Mouse (Mus musculus): ENCODE results near the gene Sgsm3. TPM values are rescaled to one million over a fixed set of nuclear protein-coding genes. Genes with fewer than 3 reads are reported as not detected.

Gene Sgsm3
- polyA plus RNA-seq, 1 experiment from 2014 or later: 77.5 TPM

DNA sequence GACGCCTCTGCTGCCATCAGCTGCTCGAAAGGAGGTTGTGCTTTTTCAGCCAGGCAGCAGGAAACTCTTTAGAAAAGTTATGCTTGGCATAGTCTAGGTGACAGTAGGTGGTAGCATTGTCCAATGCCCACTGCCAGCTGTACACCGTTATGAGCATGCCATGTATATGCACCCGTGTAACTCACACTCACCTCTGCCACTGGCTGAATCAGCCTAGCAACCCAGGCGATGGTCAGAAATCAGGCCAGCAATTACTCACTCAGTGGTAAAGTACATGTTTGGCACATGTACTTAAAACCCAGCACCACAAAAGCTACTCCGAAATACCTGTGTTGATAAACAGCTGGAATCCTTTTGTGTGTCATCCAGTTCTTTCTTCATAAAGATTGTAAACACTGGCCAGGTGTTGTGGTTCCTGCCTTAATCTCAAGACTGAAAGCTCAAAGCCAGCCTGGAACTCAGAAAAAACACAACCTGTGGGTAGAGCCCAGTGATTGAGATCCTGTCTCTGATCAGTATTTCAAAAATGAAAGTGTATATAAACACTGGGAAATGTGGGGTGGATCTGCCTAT lies 36.0 kb upstream of the Sgsm3 start:
- ATAC-seq: no peak
- no peak overlapping the region for H3K9ac ChIP-seq (replicated peaks; ENCODE audit: low read depth, low read length)
- H3K27me3 ChIP-seq (replicated peaks; ENCODE audit: control insufficient read depth, insufficient read depth, low read length): no peaks in the 10 kb centered on the region

DNA sequence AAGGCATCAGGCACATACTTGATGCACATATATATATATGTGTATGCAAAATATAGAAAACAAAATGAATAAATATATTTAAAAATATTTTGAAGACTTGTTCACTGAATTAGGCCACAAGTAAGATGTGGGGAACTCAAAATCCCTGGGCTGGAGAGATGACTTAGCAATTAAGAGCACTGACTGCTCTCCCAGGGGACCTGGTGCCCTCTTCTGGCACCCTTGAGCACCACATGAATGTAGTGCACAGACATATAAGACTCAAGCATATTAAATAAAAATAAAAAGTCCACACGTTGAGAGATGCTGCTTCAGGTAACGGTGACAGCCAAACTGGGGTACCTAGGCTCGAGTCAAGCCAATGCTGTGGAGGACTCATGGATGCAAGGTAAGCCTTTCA lies 31.7 kb upstream of the Sgsm3 start:
- no peaks in the 10 kb centered on the region for H3K27me3 ChIP-seq (replicated peaks; ENCODE audit: control insufficient read depth, insufficient read depth, low read length)
- 52% methylated on average over 3 of the region's 3 CpGs for WGBS

More for the DNA sequence above, 36.0 kb upstream of the Sgsm3 start:
- no peaks in the 10 kb centered on the region for H3K4me1 ChIP-seq (replicated peaks; ENCODE audit: control insufficient read depth, insufficient read depth, low read length)
- H3K9me3 ChIP-seq (ENCODE audit: control insufficient read depth, low read length): no peaks in the 10 kb centered on the region
- H3K4me3 ChIP-seq (replicated peaks; ENCODE audit: low read length): no peak overlapping the region
- H3K36me3 ChIP-seq (ENCODE audit: control insufficient read depth, insufficient read depth): no peaks in the 10 kb centered on the region
- no peak overlapping the region for H3K27ac ChIP-seq (ENCODE audit: low read length)
- no peak overlapping the region for H3K4me2 ChIP-seq (ENCODE audit: low read length)
- WGBS: 78% methylated on average over 6 of the region's 6 CpGs

DNA sequence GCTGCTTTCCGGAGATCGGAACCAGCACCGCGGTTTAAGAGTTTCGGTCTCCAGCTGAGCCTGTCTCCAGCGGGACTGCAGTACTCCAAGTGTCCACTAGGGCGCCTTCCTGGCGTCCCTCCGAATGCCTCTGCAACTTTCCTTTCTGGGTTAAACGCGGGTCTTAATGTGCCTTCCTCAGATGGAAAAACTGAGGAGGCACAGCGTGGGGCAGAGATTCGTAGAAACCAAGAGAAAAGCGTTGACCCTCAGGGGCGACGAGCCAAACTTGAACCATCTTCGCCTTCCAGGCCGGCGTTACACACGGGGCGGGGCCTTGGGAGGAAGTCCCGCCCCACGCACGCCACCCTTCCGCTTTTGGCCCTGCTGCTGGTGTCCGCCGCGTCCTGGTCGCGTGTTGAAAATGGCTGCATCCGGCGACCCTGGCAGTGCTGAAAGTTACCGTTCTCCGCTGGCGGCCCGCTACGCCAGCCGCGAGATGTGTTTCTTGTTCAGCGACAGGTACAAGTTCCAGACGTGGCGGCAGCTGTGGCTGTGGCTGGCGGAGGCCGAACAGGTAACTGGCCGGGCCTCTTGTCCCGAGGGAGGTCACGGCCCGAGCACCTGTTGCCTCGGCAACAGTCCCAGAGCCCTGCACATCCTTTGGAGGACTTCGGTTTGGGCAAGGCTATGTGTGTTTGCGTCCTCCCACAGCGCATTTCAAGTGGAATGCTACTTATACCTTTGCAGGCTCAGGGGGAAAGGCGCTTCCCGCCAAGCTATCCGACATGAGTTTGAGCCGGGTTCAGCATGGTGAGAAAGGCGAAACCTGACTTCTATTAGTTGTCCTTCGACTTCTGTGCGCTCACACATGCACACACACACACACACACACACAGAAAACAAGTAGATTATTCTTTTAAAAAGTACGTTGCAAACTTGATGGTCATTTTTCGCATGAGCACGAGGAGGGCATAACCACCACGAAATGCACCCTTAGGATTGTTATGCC lies 29.1 kb upstream of the Sgsm3 start, which contains the start of gene Adsl:
Adsl (plus strand) TSS at position 346 of the 991 bp plus-strand sequence.
- H3K27ac ChIP-seq (ENCODE audit: low read length): peak within 1 kb of the TSS; percentile 77
- H3K27me3 ChIP-seq (replicated peaks; ENCODE audit: control insufficient read depth, insufficient read depth, low read length): no peaks in the 10 kb centered on the region
- H3K9me3 ChIP-seq (ENCODE audit: control insufficient read depth, low read length): no peaks in the 10 kb centered on the region
- peak within 1 kb of the TSS; percentile 98 for H3K4me3 ChIP-seq (replicated peaks; ENCODE audit: low read length)
- WGBS: under 1% methylated on average over 63 of the region's 63 CpGs
- H3K4me1 ChIP-seq (replicated peaks; ENCODE audit: control insufficient read depth, insufficient read depth, low read length): peaks cover 12% of the 10 kb centered on the region
- peak within 1 kb of the TSS; percentile 77 for H3K9ac ChIP-seq (replicated peaks; ENCODE audit: low read depth, low read length)
- H3K4me2 ChIP-seq (ENCODE audit: low read length): peak within 1 kb of the TSS; percentile 79
- H3K36me3 ChIP-seq (ENCODE audit: control insufficient read depth, insufficient read depth): peaks cover 6% of the 10 kb centered on the region
- ATAC-seq: peak; percentile 97

More for the DNA sequence above, 31.7 kb upstream of the Sgsm3 start:
- Histone ChIP-seq H3K36me3 (ENCODE audit: control insufficient read depth, insufficient read depth) (no peaks in the 10 kb centered on the region), H3K4me1 (replicated peaks; ENCODE audit: control insufficient read depth, insufficient read depth, low read length) (peaks cover 12% of the 10 kb centered on the region), H3K27ac (ENCODE audit: low read length) (no peak overlapping the region), H3K9ac (replicated peaks; ENCODE audit: low read depth, low read length) (no peak overlapping the region), H3K4me2 (ENCODE audit: low read length) (no peak overlapping the region), H3K4me3 (replicated peaks; ENCODE audit: low read length) (no peak overlapping the region), H3K9me3 (ENCODE audit: control insufficient read depth, low read length) (no peaks in the 10 kb centered on the region)
- no peak for ATAC-seq

DNA sequence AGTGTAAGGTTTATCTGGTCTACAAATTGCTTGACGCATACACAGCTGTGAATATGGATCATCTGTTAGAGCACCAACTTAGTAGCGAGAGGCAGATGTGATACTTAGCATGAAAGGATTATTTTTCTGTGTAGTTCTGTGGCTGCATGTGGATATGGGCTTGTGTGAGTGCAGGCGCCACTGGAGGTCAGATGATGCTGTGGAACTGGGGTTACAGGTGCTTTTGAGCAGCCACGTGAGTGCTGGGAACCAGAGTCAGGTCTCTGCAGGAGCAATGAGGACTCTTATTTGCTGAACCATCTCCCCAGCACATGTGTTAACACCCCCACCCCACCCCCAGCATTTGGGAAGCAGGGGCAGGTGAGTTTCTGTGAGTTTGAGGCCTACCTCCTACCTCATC lies 28.1 kb upstream of the Sgsm3 start:
- H3K4me3 ChIP-seq (replicated peaks; ENCODE audit: low read length): peak overlapping the region; percentile 98
- H3K4me1 ChIP-seq (replicated peaks; ENCODE audit: control insufficient read depth, insufficient read depth, low read length): peaks cover 12% of the 10 kb centered on the region
- 56% methylated on average over 4 of the region's 4 CpGs for WGBS
- no peaks in the 10 kb centered on the region for H3K9me3 ChIP-seq (ENCODE audit: control insufficient read depth, low read length)
- ATAC-seq: no peak
- no peak overlapping the region for H3K27ac ChIP-seq (ENCODE audit: low read length)
- H3K9ac ChIP-seq (replicated peaks; ENCODE audit: low read depth, low read length): no peak overlapping the region
- H3K36me3 ChIP-seq (ENCODE audit: control insufficient read depth, insufficient read depth): peaks cover 8% of the 10 kb centered on the region
- no peaks in the 10 kb centered on the region for H3K27me3 ChIP-seq (replicated peaks; ENCODE audit: control insufficient read depth, insufficient read depth, low read length)
- peak overlapping the region; percentile 79 for H3K4me2 ChIP-seq (ENCODE audit: low read length)

DNA sequence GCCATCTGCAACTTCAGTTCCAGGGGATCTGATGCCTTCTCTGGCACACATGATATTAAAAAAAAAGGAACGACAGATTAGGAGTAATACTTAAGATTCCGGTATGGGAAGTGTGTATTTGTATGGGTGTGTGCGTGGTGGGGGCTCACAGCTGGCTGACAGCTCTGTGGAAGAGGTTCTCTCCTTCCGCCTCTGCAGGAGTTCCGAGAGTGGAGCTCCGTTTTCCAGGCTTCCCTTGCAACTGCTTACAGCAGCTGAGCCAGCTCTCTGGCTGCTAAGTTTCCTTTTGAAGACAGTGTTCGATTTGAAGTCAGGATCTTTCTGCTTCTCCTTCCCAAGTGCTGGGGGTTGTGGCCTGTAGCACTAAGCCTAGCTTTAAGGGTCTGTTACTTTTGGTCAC lies 27.5 kb upstream of the Sgsm3 start:
- H3K27me3 ChIP-seq (replicated peaks; ENCODE audit: control insufficient read depth, insufficient read depth, low read length): no peaks in the 10 kb centered on the region
- H3K4me1 ChIP-seq (replicated peaks; ENCODE audit: control insufficient read depth, insufficient read depth, low read length): peaks cover 12% of the 10 kb centered on the region
- no peak overlapping the region for H3K27ac ChIP-seq (ENCODE audit: low read length)
- H3K4me3 ChIP-seq (replicated peaks; ENCODE audit: low read length): no peak overlapping the region
- ATAC-seq: no peak
- H3K4me2 ChIP-seq (ENCODE audit: low read length): no peak overlapping the region
- no peak overlapping the region for H3K9ac ChIP-seq (replicated peaks; ENCODE audit: low read depth, low read length)
- 91% methylated on average over 7 of the region's 7 CpGs for WGBS
- H3K36me3 ChIP-seq (ENCODE audit: control insufficient read depth, insufficient read depth): peaks cover 8% of the 10 kb centered on the region
- H3K9me3 ChIP-seq (ENCODE audit: control insufficient read depth, low read length): no peaks in the 10 kb centered on the region

DNA sequence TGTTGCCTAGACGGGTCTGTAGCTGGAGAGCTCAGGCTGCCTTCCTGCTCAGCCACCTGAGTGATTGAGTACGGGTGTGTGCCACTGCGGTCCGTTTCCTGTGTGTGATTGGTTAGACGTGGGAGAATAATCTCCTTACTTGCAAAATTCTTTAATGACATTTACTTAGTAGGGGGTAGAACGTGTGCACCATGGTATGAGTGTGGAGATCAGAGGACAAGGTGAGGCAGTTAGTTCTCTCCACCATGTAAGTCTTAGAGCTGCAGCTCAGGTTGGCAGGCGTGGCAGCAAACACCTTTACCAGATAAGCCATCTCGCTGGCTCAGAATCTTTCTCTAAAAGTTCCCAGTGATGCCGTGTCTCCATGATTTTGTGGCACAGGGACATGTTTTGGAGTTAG lies 23.6 kb upstream of the Sgsm3 start:
- H3K36me3 ChIP-seq (ENCODE audit: control insufficient read depth, insufficient read depth): peaks cover 18% of the 10 kb centered on the region
- H3K4me1 ChIP-seq (replicated peaks; ENCODE audit: control insufficient read depth, insufficient read depth, low read length): peaks cover 11% of the 10 kb centered on the region
- H3K4me2 ChIP-seq (ENCODE audit: low read length): no peak overlapping the region
- H3K9ac ChIP-seq (replicated peaks; ENCODE audit: low read depth, low read length): no peak overlapping the region
- H3K4me3 ChIP-seq (replicated peaks; ENCODE audit: low read length): no peak overlapping the region
- 90% methylated on average over 9 of the region's 9 CpGs for WGBS
- no peak overlapping the region for H3K27ac ChIP-seq (ENCODE audit: low read length)
- no peaks in the 10 kb centered on the region for H3K9me3 ChIP-seq (ENCODE audit: control insufficient read depth, low read length)
- H3K27me3 ChIP-seq (replicated peaks; ENCODE audit: control insufficient read depth, insufficient read depth, low read length): no peaks in the 10 kb centered on the region
- no peak for ATAC-seq

DNA sequence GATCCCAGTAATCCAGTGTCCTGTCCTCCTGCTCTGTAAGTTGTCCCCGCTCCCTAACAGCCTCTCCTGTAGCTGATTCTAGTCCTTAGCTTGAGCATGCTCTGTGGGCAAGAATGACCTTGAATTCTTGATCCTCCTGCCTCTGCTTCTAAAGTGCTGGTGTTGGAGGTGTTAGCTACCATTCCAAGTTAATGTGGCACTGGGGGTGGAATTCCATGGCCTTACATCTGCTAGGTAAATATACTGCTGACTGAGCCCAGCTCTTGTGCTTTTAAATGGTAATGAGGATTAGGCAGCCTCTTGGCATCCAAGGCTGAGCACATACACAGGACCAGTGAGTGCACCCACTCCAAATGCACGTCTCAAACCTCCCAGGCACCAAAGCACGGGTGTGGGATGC lies 22.7 kb upstream of the Sgsm3 start:
- Histone ChIP-seq H3K4me1 (replicated peaks; ENCODE audit: control insufficient read depth, insufficient read depth, low read length) (peaks cover 2% of the 10 kb centered on the region), H3K36me3 (ENCODE audit: control insufficient read depth, insufficient read depth) (peaks cover 18% of the 10 kb centered on the region), H3K4me3 (replicated peaks; ENCODE audit: low read length) (no peak overlapping the region), H3K9ac (replicated peaks; ENCODE audit: low read depth, low read length) (no peak overlapping the region), H3K27ac (ENCODE audit: low read length) (no peak overlapping the region), H3K27me3 (replicated peaks; ENCODE audit: control insufficient read depth, insufficient read depth, low read length) (no peaks in the 10 kb centered on the region), H3K9me3 (ENCODE audit: control insufficient read depth, low read length) (no peaks in the 10 kb centered on the region), H3K4me2 (ENCODE audit: low read length) (no peak overlapping the region)
- WGBS: 50% methylated on average over 3 of the region's 3 CpGs
- ATAC-seq: no peak

DNA sequence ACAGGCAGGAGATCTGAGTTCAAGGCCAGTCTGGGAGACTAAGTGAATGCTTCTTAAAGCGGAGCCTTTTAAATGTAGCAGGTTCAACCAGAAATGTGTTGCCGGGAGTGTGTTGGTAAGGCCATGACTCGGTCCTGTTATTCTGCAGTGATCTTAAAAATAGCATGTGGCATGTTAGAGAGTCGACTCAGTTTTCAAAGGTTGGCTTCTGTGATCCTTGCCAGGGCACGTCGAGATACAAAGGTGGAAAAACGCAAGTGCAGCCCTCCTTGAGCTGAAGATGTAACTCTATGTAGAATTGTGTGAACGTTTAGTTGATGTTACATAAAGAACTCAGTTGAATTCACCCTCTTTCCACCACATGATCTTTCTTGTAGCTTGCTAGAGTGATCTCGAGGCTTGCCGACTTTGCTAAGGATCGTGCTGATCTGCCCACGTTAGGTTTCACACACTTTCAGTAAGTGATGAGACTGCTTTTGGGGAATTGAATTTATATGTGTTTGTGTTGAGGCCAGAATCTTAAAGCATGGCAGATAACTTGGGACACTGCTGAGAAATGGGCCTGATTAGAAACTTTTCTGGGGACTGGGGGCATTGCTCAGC lies 21.6 kb upstream of the Sgsm3 start:
- H3K27ac ChIP-seq (ENCODE audit: low read length): no peak overlapping the region
- H3K4me2 ChIP-seq (ENCODE audit: low read length): no peak overlapping the region
- H3K4me1 ChIP-seq (replicated peaks; ENCODE audit: control insufficient read depth, insufficient read depth, low read length): no peaks in the 10 kb centered on the region
- WGBS: 95% methylated on average over 12 of the region's 12 CpGs
- peaks cover 23% of the 10 kb centered on the region for H3K36me3 ChIP-seq (ENCODE audit: control insufficient read depth, insufficient read depth)
- no peak for ATAC-seq
- H3K27me3 ChIP-seq (replicated peaks; ENCODE audit: control insufficient read depth, insufficient read depth, low read length): no peaks in the 10 kb centered on the region
- no peak overlapping the region for H3K9ac ChIP-seq (replicated peaks; ENCODE audit: low read depth, low read length)
- H3K9me3 ChIP-seq (ENCODE audit: control insufficient read depth, low read length): no peaks in the 10 kb centered on the region
- no peak overlapping the region for H3K4me3 ChIP-seq (replicated peaks; ENCODE audit: low read length)

DNA sequence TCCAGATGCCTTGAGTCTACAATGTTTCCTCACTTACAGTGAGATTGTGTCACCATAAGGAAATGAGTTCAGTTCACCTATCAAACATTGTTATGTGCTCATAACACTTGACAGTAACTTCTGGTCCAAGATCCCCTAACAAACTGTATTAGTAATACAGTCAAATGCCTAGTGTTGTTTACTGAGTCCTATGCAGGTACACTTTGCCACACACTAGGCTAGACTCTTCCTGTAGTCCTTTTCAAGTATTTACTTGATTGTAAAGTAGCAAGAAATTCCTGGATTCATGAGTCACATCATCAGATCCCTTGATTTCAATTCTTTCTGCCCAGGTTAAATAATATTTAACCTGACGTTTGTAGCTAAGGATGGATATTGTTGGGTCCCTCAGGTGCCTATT lies 8.2 kb upstream of the Sgsm3 start:
- Histone ChIP-seq H3K4me2 (ENCODE audit: low read length) (no peak overlapping the region), H3K27ac (ENCODE audit: low read length) (no peak overlapping the region), H3K36me3 (ENCODE audit: control insufficient read depth, insufficient read depth) (peaks cover 34% of the 10 kb centered on the region), H3K27me3 (replicated peaks; ENCODE audit: control insufficient read depth, insufficient read depth, low read length) (no peaks in the 10 kb centered on the region), H3K9ac (replicated peaks; ENCODE audit: low read depth, low read length) (no peak overlapping the region), H3K9me3 (ENCODE audit: control insufficient read depth, low read length) (no peaks in the 10 kb centered on the region), H3K4me3 (replicated peaks; ENCODE audit: low read length) (no peak overlapping the region), H3K4me1 (replicated peaks; ENCODE audit: control insufficient read depth, insufficient read depth, low read length) (no peaks in the 10 kb centered on the region)
- 89% methylated on average over 1 of the region's 1 CpGs for WGBS
- no peak for ATAC-seq

All from forebrain, embryonic 16.5 days (tissue).